Mouse (Mus musculus): ENCODE results near the gene Zbtb7a.

Gene Zbtb7a

GRCm38 (mm10) chr10:81138131-81138782, 3.2 kb downstream of the Zbtb7a start:
- intact Hi-C loops (cut with DNase I), result loop anchor here (5.0 kb wide), 1 partner anchor 39 kb away; the partner anchor contains the start of gene Eef2

GRCm38 (mm10) chr10:81138821-81139528, 4.0 kb downstream of the Zbtb7a start:
- intact Hi-C loops (cut with DNase I), result loop anchor here (5.0 kb wide), 1 partner anchor 38 kb away; the partner anchor contains the start of gene Eef2

DNA sequence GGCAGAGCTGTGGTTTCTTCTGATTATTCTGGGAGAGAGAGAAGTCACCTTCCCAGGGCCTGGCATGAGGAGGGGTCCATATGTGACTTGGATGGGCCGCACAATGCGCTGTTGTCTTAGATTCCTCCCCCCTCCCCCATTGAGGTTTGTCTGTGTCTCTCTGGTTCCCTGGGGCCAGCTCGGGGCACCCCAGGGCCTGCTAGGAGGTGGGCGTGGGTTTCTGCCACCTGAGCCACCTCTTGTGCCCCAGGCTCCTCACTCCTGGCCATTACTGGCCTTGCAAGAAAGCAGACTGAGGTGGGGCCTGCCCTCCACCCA, 4.5 kb downstream of the Zbtb7a start:
- intact Hi-C loops (cut with DNase I), result loop anchor here (5.0 kb wide), 1 partner anchor 38 kb away; the partner anchor contains the start of gene Eef2

DNA sequence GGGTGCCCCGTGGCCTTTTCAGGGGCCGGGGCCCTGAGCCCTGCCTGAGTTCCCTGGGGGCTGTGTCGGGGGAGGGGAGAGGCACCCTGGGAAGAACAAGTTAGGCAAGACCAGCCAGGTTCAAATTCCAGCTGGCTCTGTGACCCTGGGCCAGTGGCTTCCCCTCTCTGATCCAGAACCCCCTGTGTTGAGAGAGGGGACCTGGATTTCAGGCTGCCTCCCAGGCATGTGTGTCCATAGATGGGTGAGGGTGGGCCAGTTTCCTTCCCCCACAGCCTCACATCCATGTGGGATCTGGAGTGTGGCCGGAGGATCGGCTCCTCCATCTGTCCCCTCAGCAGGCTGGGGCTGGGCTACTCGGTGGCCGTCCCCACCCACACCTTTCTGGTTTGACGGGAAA, 5.0 kb downstream of the Zbtb7a start:
- intact Hi-C loops (cut with DNase I), result no loop called here

- intact Hi-C loops (cut with DNase I), result no loop called here
Observed at GRCm38 (mm10) chr10:81140717-81141454, 5.9 kb downstream of the Zbtb7a start.

DNA sequence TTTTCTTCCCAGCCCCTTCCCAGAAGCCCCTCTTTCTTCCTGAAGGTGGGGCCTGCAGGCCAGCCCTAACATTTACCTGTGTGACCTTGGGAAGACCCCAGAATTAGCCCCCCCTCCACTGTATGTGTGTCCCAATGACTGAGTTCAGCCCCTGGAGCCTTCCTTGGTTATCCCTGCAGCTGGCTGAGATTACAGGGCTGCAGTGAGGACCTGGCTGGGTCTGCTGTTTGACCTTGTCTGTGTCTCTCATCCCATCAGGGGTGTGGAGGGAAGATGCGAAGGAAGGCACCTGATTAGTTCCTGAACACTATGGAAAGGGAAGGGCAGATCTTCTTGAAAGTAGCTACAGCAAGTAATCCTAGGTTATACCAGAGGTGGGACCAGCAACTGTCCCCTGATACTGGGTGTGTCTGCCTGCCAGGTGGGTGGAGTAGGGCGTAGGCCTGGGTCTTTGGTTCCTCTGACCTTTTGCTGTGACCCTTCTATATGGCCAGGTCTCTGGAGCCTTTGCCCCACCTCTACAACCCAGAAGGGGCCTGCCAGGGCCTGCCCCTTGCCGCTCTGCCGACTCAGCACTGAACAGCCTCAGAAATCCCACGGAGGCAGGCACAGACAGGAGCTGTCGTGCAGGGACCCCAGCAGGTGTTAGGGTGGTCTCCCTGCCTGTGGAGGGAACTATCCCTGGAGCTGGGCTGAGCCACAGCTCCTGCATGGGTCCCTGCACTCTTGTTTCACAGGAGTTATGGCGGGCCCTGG, 6.6 kb downstream of the Zbtb7a start:
- intact Hi-C loops (cut with DNase I), result no loop called here

DNA sequence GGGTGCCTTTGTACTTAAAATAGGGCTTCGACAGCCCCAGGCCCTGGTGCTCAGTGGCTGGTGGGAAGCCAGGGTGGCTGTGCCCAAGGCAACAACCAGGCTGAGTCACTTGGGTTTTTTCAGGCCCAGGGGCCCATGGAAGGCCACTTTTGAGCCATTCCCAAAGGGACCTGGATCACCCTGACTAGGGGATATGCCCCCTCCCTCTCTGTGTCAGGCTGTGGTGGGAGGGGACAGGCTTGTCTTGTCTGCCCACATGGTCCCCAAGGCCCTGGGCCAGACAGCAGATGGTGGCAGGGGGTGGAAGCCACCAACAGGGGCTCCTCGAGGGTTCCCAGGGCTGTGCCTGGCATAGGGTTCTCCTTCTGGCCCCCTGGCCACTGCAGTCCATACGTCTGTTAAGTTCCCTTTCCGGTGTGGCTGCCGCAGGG, 7.5 kb downstream of the Zbtb7a start:
- intact Hi-C loops (cut with DNase I), result no loop called here

- intact Hi-C loops (cut with DNase I), result no loop called here
Observed at GRCm38 (mm10) chr10:81143157-81143633, 8.2 kb downstream of the Zbtb7a start.

GRCm38 (mm10) chr10:81143845-81144437, 8.9 kb downstream of the Zbtb7a start:
- intact Hi-C loops (cut with DNase I), result no loop called here

- intact Hi-C loops (cut with DNase I), result no loop called here
Observed at GRCm38 (mm10) chr10:81144667-81145066, 9.6 kb downstream of the Zbtb7a start.

DNA sequence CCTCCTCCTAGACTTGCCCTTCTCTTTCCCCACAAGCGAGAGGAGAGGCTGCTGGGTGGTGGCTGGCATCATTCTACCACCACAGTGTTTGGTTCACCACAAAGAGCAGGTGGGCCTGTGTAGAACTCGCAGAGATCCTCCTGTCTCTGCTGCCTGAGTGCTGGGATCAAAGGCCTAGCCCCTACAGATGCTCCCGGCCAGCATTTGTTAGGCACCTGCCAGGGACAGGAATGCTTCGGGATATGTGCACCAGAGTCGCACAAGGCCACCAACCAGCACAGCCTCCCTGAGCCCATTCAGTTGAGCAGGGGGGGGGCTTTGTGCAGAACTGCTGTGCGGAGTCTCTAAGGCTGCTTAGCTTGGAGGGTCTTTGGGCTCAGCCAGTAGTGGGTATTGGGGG, 10.3 kb downstream of the Zbtb7a start:
- intact Hi-C loops (cut with DNase I), result no loop called here

DNA sequence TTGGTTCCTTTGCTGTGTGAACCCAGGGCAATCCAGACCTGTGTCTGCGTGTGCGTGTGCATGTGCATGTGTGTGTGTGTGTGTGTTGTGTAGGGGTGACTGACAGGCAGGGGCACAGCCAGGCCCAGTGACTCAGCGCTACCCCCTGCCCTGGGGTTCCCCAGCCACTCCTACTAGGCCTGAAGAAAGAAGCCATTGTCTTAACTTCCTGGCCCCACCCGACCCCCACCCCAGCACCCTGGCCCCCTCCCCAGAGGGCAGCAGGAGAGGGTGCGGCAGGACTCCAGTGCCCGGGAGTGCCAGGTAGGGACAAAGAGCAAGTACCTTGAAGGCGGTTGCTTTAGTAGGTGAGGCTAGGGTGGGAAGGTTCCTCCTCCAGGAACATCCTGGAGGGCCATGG, 10.8 kb downstream of the Zbtb7a start:
- intact Hi-C loops (cut with DNase I), result no loop called here

GRCm38 (mm10) chr10:81146296-81146695, 11.3 kb downstream of the Zbtb7a start:
- intact Hi-C loops (cut with DNase I), result no loop called here

DNA sequence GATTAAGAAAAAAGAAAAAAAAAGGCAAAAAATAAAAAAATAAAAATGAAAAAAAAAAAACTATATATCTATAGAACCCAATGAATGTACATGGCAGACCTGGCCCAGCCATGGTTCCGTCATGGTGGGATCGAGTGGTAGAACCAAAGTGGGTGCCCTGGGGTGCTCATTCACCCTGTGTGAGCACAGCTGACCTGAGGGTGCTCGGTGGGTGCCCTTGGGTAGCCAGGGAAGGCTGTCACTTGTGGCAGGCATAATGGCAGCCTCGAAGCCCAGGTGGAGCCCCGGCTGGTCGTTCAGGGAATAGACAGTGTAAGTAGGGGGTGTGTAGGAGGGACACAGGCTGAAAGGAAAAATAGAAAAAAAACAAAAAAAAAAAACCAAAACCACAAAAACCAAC, 16.2 kb downstream of the Zbtb7a start:
- intact Hi-C loops (cut with DNase I), result no loop called here

DNA sequence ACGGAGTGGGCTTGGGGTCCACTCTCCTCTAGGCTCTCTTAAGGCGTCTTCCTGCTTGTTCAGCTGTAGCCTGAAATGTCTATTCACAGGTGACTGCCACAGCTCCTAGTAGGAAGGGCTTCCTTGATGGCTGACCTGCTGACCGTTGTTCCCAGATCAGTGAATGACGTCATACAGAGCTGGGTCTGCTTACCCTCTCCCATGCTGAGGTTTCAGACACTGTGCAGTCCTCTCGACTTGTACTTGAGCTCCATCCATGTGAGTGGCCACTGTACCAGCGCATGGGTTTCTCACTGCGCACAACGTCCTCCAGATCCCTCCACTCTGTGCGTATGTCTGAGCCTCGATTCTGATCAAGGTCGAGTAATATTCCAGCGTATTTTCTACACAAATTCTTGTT, 17.6 kb downstream of the Zbtb7a start:
- intact Hi-C loops (cut with DNase I), result no loop called here

GRCm38 (mm10) chr10:81154313-81154712, 19.3 kb downstream of the Zbtb7a start:
- intact Hi-C loops (cut with DNase I), result no loop called here

DNA sequence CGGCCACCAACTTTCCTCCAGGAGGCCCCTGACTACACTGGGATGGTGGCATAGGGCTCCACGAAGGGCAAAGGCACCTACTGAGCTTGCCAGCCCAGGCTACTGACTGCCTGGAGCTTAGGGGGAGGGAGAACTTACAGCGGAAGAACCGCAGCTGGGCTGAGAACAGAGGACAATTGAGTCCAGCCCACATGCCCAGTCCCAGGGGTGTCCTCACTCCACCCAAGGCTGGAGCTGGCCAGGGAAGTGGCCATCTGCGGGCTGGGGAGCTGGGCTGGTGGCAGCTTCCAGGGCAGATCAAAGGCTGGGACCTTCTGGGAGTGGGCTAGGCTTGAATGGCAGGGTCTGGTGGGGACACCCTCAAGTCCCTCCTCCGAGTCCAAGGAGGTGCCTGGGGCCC, 19.7 kb downstream of the Zbtb7a start:
- intact Hi-C loops (cut with DNase I), result no loop called here

DNA sequence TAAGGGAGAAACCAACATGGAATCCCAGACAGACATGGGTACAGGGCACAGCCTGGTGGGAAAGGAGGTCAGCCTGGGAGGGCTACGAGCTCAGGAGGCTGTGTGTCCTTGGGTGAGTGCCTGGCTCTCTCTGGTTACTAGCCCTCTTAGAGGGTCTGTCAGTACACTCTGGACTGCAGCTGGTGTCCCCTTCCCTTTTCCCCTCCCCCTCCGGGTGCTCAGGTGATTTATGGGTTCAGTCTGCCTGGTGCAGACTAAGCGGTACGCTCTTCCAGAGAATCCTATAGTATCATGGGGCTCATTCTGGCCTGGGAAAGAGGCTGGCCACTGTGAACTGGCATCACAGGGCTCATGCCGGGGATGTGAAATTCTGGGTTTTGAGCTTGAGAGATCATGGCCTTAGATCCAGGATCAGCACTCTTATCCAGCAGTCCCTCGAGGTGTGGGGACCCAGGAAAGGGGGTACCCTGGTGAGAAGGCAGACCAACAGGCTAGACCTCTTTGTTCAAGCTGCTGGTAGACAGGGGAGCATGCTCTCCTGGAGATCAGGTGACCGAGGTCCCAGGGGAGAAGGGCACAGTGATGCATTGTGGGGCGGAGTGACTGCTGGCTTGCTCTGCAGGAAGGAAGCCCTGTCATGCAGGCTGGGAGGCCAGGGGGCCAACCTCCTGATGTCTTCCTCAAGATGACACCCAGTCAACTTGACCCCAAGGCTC, 26.7 kb downstream of the Zbtb7a start:
- intact Hi-C loops (cut with DNase I), result no loop called here

- intact Hi-C loops (cut with DNase I), result no loop called here
Observed at GRCm38 (mm10) chr10:81162318-81162652, 27.3 kb downstream of the Zbtb7a start.

GRCm38 (mm10) chr10:81165118-81165517, 30.1 kb downstream of the Zbtb7a start:
- intact Hi-C loops (cut with DNase I), result no loop called here
